Mouse (Mus musculus) E14TG2a.4 (cell line): ENCODE results near the gene Olfr370.

ENCODE experiments used
- CTCF ChIP-seq: conservative IDR thresholded peaks from 2 replicates; pipeline ENCODE4 v1.5.1; 2014; ENCODE audit warnings: low read length
- NANOG ChIP-seq: IDR thresholded peaks from 2 replicates; pipeline ENCODE4 v1.6.1; 2014; ENCODE audit warnings: borderline replicate concordance, low read length, mixed read lengths
- POU5F1 ChIP-seq: IDR thresholded peaks from 2 replicates; pipeline ENCODE4 v1.6.1; 2014; ENCODE audit warnings: low read length, borderline replicate concordance

- TF ChIP-seq CTCF (no peak), NANOG (no peak), POU5F1 (no peak)
These were observed 34.9 kb downstream of the Olfr370 start for GRCm38 (mm10) chr8:83570272-83571000.
